Mouse (Mus musculus): ENCODE measurements at regions not wholly inside any gene's neighbourhood (a gene's known extent, or its start where the extent isn't known, plus 50 kb on each side); places are given as distances from the start of the nearest gene placed in this dataset.

DNA sequence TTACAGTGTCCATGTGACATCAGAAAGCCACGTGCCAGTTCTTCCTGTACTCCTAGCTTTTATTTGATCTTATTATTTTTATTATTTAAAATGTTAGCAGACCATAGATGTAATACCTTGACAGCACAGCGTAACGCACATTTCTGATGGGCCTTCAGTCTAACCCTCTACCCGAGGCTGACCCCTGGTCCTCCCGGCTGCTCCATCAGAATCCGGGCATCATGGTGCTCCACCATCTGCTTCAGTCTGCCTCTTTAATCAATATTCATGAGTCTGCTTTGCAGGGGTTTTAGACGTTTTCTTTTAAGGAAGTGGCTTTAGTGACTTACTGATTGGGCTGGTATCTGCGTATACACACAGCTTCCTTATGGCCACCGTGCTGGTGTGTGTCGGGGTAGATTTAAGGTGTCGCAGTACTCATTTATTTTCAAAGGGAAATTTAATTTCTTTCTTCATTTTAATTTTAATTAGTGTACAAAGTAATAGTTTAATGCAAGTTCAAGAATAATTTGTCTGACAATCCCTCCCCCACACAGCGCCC, 265.2 kb upstream of the Sox2 start:
- in situ Hi-C loops (cut with MboI, MseI), result no loop called here

DNA sequence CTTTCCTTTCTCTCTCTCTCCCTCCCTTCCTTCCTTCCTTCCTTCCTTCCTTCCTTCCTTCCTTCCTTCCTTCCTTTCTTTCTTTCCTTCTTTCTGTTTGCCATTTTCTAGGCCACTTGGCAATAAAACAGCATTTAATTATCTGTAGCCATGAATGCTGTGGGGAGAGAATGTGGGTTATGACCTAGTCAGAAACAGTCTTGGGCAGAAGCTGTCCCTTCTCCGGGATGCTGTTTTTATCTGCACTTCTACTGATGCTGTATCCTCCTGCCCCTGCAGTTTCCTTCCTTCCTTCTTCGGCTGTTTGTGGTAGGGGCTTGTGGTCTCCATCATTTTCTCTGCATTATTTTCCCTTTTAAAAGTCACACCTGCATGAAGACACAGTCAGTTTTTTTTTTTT, 272.3 kb upstream of the Sox2 start:
- in situ Hi-C loops (cut with MboI, MseI), result no loop called here

DNA sequence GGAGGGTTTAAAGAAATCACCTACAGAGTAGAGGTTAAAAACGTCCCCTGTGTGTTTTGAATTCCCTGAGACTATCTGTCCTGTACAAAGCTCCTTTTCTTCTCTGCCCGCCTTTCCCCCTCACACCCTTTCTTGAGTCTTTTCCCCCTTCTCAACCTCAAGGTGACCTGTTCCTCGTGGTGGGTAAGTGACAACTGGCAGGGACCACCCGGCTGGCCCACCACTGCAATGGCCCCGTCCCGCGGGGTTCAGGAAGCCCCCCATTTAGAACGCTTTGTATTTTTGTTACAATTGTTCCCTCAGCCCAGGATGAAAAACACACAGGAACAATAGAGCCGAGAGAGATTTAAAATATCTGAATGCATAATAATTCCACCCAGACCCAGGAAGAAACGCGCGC, 272.9 kb upstream of the Sox2 start:
- in situ Hi-C loops (cut with MboI, MseI), result no loop called here

DNA sequence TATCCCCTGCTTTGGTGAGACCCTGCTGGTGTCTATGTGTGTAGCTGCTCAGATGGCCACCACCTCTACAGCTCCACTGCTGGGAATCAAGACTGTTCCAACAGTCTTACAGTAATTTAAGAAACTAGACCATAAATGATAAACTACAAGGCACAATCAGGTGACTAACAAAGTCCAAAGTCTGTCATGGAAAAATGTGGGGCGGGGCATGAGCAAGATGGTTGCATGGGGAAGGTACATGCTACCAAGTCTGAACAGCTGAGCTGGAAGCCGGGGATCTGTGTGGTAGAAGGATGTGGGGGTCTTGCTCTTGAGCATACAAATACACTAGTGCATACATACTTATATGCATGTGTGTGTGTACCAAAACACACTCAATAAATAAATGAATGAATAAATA, 278.8 kb upstream of the Sox2 start:
- in situ Hi-C loops (cut with MboI, MseI), result no loop called here

DNA sequence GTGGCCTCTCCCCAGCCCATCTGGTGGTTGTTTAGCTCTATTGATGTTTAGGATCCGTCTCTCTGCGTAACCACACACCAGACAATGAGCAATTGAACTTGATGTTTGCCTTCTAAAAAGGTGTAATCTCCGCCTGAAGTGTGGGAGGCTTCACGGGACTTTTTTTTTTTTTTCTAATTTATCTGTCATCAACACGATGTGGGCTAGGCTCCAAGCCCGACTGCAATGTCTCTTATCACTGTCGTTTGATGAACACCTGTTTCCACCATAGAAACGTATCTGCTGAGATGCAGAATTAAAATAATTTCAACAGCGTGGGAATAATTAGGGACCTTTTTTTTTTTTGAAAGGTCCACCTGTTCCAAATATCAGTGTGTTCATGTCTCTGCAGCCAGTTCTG, 257.0 kb upstream of the Dnajc19 start:
- in situ Hi-C loops (cut with MboI, MseI), result no loop called here

DNA sequence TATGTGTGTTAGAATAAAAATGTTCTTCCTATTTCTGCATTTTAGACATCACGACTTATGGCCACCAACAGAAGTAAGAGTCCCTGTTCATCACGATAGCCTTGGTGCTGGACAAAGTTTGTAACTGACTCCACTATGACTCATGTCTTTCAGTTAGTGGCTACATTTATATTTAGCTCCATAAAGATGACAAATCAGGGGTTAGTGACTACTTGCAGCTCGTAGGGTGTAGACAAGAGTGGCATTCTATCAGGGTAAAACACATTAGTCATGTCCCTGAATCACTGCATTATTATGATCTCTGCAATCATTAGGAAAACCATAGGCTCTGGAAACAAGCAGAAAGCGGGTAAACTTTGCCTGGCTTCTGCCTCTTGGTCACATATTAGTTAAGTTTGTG, 252.4 kb upstream of the Dnajc19 start:
- in situ Hi-C loops (cut with MboI, MseI), result no loop called here

DNA sequence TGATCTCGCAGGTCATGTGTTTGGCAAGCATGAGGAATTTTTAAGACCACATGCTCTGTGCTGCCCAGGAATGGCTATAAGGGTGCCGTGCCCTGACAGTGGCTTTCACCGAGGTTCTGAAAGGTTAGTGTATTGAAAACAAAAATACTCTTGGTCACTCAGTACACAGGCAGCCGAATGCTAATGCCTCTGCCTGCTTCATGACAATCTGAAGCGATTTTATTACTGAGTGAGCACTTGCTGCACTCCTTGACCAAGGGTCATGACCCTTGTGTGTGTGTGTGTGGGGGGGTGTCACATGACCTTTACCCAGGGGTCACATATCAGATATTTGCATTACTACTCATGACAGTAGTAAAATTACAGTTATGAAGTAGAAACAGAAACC, 250.8 kb upstream of the Dnajc19 start:
- in situ Hi-C loops (cut with MboI, MseI), result no loop called here

DNA sequence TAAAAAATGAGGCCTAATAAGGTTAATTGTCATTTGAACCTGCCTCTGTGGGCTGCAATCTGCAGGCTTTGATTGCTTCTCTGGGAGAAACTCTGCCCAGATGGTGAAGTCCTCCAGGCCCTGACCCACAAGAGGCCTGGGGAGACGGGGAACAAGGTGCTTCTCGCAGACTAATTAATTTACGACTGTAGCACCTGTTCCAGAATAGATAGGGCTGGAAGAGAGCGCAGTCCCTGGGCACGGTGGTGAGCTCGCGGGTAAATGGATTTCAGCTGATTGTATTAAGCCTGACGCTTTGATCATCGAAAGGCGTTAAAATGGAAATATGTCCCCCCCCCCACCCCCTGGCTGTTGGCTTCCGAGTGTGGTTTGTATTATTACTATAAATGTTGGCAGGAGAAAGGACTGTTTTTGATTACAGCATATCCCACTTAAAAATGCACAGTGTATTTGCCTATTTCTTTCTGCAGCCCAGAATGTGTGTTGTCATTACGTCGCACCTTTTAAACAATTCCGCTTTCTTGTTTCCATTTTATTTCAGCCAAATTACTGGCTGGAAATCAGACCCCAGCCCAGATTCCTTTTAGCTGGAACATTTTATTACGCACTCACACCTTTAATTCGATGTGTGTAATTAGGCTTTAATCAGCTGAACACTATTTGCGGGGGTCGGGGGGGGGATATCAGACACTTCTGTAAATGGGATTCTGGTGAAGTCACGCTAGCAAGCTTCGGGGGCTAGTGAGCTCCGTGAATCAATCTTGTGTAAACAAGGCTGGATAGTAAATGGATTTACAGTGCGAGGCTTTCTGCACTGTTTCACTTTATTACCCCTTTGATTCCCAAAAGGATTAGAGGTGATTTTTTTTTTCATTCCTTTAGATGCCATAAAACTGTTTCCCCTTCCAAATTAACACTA, 250.1 kb upstream of the Dnajc19 start:
- in situ Hi-C loops (cut with MboI, MseI), result no loop called here

DNA sequence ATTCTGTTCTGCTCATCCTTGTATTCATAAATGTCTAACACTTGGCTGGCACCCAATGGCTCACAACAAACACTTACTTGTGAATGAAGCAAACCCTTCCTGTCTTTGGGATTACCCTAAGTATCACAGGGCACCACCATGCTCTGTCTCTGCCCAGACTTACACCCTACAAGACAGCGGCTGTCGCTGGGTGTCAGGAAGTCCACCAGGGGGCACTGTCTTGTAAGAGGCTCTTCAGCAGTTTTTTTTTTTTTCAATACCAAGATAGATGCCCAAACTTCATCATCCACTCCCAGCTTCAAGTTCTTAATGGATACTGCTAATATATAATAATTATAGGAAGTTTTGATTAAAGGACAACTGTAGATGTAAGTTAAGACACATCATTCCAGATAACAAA, 247.7 kb upstream of the Dnajc19 start:
- in situ Hi-C loops (cut with MboI, MseI), result no loop called here

DNA sequence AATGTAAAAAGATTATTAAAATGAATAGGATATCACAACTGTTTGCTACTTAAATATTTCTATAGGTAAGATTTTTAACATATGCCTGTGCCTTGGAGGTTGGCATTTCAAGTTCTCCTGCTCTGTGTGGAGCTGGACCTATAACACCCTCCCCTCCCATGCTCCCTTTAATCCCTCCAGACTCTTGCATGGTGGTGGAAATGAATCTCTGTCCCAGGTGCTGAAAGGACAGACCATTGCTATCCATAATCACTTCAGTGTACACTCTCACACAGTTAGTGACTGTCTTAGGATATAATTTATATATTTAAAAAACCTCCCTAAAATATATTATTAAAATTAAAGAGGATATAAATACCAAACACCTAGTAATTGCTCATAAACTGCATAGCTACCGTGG, 244.5 kb upstream of the Dnajc19 start:
- in situ Hi-C loops (cut with MboI, MseI), result no loop called here

DNA sequence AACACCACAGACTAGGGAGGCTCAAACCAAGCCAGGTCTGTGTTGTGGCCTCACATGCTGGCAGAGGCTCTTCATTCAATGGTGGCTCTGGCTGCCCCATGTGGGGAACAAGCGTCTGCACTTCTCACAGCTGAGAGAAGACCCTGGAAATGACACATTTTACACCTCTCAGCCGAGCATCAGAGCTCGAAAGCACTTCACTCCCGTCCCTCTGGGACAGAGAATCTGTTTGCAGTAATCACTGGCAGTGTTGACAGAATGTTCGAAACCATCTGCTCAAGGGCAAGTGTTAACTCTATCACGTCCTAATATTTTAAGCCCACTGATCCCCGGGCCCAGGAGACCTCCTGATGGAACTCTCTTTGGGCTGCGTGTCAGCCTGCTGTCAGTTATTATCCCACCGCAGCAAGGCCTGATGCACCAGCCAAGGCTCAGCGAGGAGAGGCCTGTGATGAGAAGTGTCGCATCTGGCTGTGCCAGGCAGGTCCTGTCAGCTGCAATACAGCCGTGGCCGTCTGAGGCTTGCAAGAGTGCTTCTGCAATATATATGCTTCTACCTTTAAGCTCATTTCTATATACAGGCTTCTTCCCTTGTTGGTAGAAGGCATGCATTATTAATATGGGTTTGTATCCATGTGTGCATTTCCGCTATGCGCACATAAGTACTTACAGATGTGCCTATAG, 241.5 kb upstream of the Dnajc19 start:
- in situ Hi-C loops (cut with MboI, MseI), result no loop called here

DNA sequence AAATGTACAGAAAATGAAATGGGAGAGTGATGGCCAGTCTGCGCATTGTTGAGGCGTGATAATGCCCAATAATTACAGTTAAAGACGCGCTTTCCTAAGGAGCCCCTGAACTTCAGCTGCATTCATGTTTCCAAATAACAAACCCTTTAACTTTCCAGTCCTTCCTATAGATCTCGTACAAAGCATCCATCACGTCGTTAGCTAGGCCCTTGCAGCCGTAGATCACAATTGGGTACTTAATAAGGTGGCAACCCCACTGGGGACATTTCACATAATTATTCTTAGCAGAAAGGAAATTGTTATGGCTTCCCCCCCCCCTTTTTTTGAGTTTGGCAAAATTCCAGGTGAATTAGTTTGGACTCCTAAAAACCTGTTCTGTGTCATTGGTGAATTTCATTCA, 233.7 kb upstream of the Dnajc19 start:
- in situ Hi-C loops (cut with MboI, MseI), result no loop called here

DNA sequence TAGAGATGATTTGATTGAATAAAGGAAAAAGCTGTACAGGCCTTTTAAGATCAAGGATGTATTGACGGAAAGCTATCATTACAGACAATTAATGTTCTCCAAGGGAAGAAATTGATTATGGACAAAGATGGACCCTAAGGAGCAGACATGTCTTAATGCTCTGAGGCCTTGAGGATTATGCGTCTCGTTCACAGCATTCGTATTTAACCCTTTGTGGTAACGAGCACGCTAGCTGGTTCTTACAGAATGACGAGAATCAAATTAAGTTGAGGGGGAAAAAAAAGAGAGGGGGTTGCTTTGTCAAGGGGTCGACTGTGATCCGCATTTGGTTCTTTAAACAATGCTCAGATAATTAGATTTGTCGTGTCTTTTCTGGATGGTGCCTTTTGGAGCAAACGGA, 233.3 kb upstream of the Dnajc19 start:
- in situ Hi-C loops (cut with MboI, MseI), result no loop called here

DNA sequence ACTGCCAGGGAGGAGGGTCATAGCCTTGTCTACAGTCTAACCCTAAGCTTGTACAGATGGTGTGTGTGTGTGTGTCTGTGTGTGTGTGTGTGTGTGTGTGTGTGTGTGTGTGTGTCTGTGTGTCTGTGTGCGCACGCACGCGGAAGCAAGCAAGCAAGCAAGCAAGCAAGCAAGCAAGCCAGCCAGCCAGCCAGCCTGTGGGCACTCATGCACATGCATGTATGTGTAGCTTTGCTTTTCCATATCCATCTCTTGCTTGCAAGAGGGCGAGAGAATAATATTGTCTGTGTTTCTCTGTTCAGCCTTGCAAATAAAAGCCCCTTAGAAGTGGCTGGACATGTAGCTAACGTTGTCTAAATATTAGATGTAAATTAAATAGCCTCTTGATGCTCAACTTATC, 230.8 kb upstream of the Dnajc19 start:
- in situ Hi-C loops (cut with MboI, MseI), result no loop called here

DNA sequence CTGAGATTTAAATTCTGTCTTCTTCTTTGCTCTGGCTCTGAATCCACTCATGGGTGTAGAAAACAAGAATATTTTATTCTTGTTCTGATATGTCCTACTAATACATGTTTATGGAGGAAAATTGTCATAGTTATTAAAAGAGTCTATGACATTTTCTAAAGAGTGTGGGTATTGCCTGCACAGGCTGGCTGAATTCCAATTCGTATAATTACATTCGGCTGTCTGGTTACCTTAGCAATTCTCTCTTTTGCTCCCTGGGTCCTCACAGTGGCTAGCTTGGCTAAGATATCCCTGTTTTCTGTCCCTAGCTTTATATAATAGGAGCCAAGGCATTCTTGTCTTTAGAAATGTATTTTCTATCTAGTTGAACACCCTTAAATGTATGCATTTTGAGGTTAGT, 218.5 kb upstream of the Dnajc19 start:
- in situ Hi-C loops (cut with MboI, MseI), result no loop called here

DNA sequence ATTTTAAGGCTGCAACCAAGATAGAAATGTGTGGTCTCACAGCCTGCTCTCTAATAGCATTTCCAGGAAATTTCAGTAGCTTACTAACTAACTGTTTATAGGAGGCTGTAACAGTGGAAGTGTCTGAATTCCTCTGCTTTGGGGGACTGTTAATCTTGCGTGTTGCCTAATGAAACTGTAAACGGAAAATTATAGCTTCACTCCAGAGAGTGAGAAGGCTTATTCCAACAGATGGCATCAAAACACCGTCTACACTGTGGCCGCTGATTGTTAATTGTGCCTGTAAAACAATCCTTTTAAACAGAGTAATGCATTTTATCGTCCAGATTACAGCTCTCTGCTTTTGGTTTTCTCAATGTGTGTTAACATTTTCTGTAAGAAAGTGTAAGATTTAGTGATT, 206.7 kb upstream of the Dnajc19 start:
- in situ Hi-C loops (cut with MboI, MseI), result no loop called here

DNA sequence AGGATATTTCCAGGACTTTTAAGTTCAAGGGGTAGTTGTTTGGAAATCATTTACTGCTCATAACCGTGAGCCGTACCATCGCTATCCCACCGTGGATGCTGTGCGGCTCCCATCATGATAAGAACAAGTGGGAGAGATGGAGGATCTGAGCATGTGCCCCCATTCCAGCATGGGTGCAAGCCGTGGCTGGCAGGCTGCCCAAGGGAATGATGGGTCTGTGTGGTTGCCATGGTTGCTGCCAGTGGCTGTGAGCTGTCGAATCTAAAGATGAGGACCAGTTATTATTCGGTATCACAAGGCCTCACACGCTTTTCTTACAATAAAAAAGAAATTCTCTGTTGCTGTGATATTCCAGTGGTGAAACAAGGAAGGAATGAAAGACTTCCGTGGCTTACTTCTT, 189.0 kb upstream of the Dnajc19 start:
- in situ Hi-C loops (cut with MboI, MseI), result no loop called here

DNA sequence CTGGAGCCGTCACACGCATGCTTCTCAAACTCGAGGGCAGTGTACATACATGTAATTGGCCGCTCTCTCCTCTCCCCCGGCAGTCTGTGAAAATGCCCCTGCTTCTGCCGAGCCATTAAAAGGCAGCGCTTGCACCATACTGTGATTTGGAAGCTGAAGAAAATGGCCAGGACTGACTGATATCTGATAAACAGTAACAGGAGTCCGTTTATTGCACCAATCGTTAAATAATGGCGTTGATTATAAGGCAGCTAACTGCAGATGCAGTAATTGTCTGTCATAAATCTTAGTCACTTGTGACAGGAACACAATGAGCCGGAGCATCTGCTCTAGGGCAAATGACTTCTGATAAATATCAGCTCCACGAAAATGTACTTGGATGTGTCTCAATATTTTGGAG, 185.3 kb upstream of the Dnajc19 start:
- in situ Hi-C loops (cut with MboI, MseI), result no loop called here

DNA sequence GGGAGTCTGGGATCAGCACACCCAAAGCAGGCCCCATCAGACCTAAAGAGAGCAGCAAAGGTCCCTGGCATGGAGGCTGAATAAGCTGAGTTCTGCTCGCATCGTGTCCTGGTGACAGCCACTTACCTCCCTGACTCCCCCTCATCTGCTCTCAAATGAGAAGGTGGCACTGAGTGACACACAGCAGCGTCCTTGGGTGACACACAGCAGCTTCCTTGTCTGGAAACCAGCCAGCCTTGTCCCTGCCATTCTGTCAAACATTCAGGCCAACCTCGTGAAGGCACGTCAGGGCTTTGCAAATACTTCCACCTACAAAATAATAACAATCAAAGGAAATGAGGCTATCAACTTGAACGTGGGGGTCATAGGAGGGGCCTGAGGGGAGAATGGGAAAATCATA, 183.7 kb upstream of the Dnajc19 start:
- in situ Hi-C loops (cut with MboI, MseI), result no loop called here

DNA sequence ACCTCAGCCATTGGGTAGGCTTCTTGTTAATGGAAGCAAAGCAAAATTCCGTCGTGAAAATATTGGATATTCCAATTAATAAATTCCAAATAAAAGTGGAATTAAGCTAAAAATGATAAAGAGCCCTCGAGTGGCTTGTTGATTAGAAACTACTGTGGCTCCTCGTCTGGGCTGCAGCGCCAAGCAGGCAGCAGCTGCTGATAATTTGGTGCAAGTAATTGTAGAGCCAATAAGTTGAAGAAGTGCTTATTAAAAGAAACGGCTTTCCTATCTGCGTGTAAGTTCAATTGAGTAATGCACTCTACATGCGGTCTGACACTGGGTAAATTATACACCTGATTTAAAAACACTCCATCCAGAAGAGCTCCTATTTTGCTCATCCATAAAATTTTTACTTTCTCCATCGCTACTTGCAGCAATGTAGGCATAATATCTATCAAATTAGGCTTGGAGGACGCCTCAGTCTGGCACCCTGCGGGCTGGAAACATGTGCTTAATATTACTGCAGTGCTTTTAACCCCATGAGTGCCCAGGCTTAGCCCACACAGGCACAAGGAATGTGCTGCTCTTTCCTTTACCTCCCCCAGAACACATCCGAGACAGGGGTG, 171.7 kb upstream of the Dnajc19 start:
- in situ Hi-C loops (cut with MboI, MseI), result no loop called here

DNA sequence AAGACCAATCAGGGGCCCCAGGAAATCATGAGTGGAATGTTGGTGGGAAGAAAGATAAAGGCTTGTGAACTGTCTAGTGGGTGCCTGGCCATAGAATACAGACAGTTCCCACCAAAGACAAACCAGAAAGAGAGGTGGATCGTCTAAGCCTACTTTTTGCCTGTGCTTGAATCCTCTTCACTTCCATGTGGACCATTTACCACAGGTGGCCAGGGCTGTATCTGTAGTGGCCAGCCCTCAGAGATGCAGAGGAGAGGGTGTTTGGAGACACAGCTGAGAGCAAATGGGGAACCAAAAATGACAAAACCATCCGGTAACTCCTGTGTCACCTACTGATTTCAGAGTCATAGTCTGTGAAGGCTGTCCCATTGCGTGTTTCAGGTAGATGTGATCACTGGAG, 161.0 kb upstream of the Dnajc19 start:
- in situ Hi-C loops (cut with MboI, MseI), result no loop called here

DNA sequence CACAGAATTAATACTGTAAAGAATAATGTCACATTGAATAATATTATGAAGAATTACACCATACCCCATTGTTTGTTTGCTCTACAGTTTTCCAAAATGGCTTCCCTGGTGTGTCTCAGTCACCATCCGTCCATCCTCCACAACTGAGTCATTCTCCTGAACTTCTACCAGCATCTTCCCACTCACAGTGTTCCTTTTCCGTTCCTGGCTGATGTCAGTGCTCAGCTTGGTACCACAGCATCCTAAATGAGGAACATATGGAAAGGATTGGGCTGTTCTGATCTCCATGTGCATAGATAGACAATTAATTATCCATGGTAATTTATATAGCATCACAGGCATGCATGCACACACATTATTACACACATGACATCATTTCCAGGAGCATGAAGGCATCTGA, 158.9 kb upstream of the Dnajc19 start:
- in situ Hi-C loops (cut with MboI, MseI), result no loop called here

DNA sequence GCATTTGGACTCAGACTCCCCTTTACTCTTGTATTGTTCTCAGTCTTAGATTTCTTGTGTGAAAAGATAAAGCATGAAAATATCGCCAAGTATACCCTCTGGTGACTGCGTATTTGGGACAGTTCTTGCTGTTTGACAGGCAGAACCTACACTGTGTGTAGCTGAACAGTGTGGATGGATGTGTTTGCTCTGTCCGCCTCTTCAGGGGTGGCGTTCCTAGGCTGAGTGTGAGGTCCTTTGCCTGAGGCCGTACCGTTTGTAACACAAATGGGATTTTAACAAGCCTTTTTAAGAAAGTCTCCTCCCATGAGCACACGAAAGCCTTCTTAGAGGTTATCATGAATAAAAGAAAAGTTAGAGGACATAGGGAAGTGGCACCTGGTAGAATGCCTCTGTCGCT, 153.3 kb upstream of the Dnajc19 start:
- in situ Hi-C loops (cut with MboI, MseI), result no loop called here
